Comparison of ENCODE assay signal across 8 mouse cellular contexts in the genomic region with DNA sequence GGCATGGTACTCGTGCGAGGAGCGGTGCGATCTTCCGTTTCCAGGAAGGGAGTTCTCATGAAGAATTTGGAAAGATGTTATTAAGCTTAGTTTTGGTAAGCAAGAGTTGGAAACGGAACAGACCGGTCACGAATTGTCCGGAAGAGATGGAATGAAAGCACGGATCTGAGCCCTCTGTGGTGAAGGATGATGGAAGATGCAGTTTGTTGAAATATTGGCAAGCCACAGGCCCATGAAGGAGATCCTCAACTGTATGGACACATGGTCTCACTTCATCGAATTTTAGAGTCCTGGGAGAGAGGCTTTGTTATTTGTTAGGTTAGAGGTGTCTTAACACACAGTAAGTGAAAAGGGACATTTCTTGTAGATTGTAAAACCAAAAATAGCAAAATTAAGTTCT. TPM values are rescaled to one million over a fixed set of nuclear protein-coding genes. Genes with fewer than 3 reads are reported as not detected.
A peak's percentile ranks its signal among the peaks of the same experiment; 100 is the strongest.
DNase-seq lines count a peak whose midpoint lies in the region; ATAC-seq and TF ChIP-seq lines count a peak whose summit lies in the region.

No protein-coding gene starts in this region.

- H3K9ac ChIP-seq in heart, postnatal 0 days (replicated peaks; ENCODE audit: low read depth, low read length): peak overlapping the region; percentile 81
- H3K9ac ChIP-seq in MEL (ENCODE audit: control insufficient read depth, low read depth, low read length, poor library complexity, severe bottlenecking): peak overlapping the region; percentile 85
- H3K9ac ChIP-seq in hindbrain, embryonic 11.5 days (ENCODE audit: low read depth, low read length): peak overlapping the region; percentile 83

- TF ChIP-seq POLR2A in MEL (IDR thresholded peaks at IDR 0.05; ENCODE audit: control insufficient read depth in 1 of 2, insufficient read depth in 1 of 2, low read depth in 1 of 2, low read length in 2 of 2, poor library complexity in 1 of 2): no peak

- no peaks in the 10 kb centered on the region for H3K27me3 ChIP-seq in heart, postnatal 0 days (ENCODE audit: control insufficient read depth, insufficient read depth, low read length)
- H3K27me3 ChIP-seq in MEL (ENCODE audit: control insufficient read depth in 1 of 2, insufficient read depth in 2 of 2, low read length in 2 of 2): no peaks in the 10 kb centered on the region
- H3K27me3 ChIP-seq in hindbrain, embryonic 11.5 days (ENCODE audit: control insufficient read depth, insufficient read depth, low read length): no peaks in the 10 kb centered on the region
- H3K27me3 ChIP-seq in midbrain, embryonic 10.5 days (ENCODE audit: low read depth, poor library complexity, severe bottlenecking): no peaks in the 10 kb centered on the region

- no peak for ATAC-seq in heart, postnatal 0 days (ENCODE audit: insufficient read depth, low read depth)
- ATAC-seq in hindbrain, embryonic 11.5 days (ENCODE audit: low FRiP score): no peak
- ATAC-seq in erythroid progenitor cell, adult 5-6 weeks (replicated peaks; ENCODE audit: low FRiP score, poor library complexity, severe bottlenecking): no peak

- H3K9me3 ChIP-seq in heart, postnatal 0 days (replicated peaks; ENCODE audit: control insufficient read depth, low read length): no peaks in the 10 kb centered on the region
- H3K9me3 ChIP-seq in MEL (replicated peaks; ENCODE audit: insufficient read depth, low read length): no peaks in the 10 kb centered on the region
- H3K9me3 ChIP-seq in hindbrain, embryonic 11.5 days (ENCODE audit: control insufficient read depth, low read length): no peaks in the 10 kb centered on the region
- H3K9me3 ChIP-seq in midbrain, embryonic 10.5 days (replicated peaks): no peaks in the 10 kb centered on the region

- peak overlapping the region; percentile 90 for H3K4me2 ChIP-seq in heart, postnatal 0 days (ENCODE audit: low read depth, low read length)
- peak overlapping the region; percentile 81 for H3K4me2 ChIP-seq in hindbrain, embryonic 11.5 days (replicated peaks; ENCODE audit: low read depth, low read length)

- no peak for TF ChIP-seq EP300 in heart, postnatal 0 days (IDR thresholded peaks at IDR 0.05; ENCODE audit: low read depth)
- TF ChIP-seq EP300 in MEL (IDR thresholded peaks at IDR 0.05; ENCODE audit: low read depth in 1 of 2, low read length in 2 of 2): no peak

- H3K79me2 ChIP-seq in MEL (ENCODE audit: control insufficient read depth, insufficient read depth, low read length, poor library complexity): peaks cover 49% of the 10 kb centered on the region

- 2% methylated on average over 11 of the region's 11 CpGs for WGBS in heart, postnatal 0 days
- 8% methylated on average over 11 of the region's 11 CpGs for WGBS in hindbrain, embryonic 11.5 days
- 13% methylated on average over 11 of the region's 11 CpGs for WGBS in midbrain, embryonic 10.5 days

- TF ChIP-seq RAD21 in MEL (IDR thresholded peaks at IDR 0.05; ENCODE audit: low read depth, low read length): no peak

- no peak overlapping the region for H3K27ac ChIP-seq in heart, postnatal 0 days (ENCODE audit: low read depth)
- peak overlapping the region; percentile 43 for H3K27ac ChIP-seq in MEL (ENCODE audit: control insufficient read depth, low read depth, low read length)
- H3K27ac ChIP-seq in hindbrain, embryonic 11.5 days (ENCODE audit: low read depth, low read length): no peak overlapping the region
- peak overlapping the region; percentile 91 for H3K27ac ChIP-seq in midbrain, embryonic 10.5 days (replicated peaks)

- DNase-seq in heart, postnatal 0 days (ENCODE audit: low spot score): no peak
- no peak for DNase-seq in heart, adult 9 months (ENCODE audit: low spot score in 2 of 2)
- peak; percentile 52 for DNase-seq in MEL (ENCODE audit: low read depth, low spot score)
- DNase-seq in hindbrain, embryonic 11.5 days (ENCODE audit: low spot score): no peak
- DNase-seq in midbrain, embryonic 10.5 days (ENCODE audit: low spot score): no peak
- DNase-seq in urinary bladder, postnatal 14 days (ENCODE audit: low spot score): no peak
- no peak for DNase-seq in embryo, embryonic 11 days

- peak overlapping the region; percentile 93 for H3K4me3 ChIP-seq in heart, postnatal 0 days (ENCODE audit: low read depth, low read length)
- peak overlapping the region; percentile 80 to 94 for H3K4me3 ChIP-seq in MEL (ENCODE audit: control insufficient read depth in 1 of 2, insufficient read depth in 1 of 2, low read depth in 2 of 2, low read length in 2 of 2)
- H3K4me3 ChIP-seq in hindbrain, embryonic 11.5 days (ENCODE audit: low read depth, low read length): peak overlapping the region; percentile 88
- peak overlapping the region; percentile 94 for H3K4me3 ChIP-seq in midbrain, embryonic 10.5 days

- peaks cover 74% of the 10 kb centered on the region for H3K36me3 ChIP-seq in heart, postnatal 0 days (replicated peaks; ENCODE audit: control insufficient read depth, insufficient read depth, low read length)
- peaks cover 25% of the 10 kb centered on the region in 2 experiments for H3K36me3 ChIP-seq in MEL (ENCODE audit: control insufficient read depth in 1 of 2, insufficient read depth in 2 of 2, low read length in 2 of 2)
- H3K36me3 ChIP-seq in hindbrain, embryonic 11.5 days (ENCODE audit: control insufficient read depth, insufficient read depth, low read length): peaks cover 28% of the 10 kb centered on the region
- peaks cover 78% of the 10 kb centered on the region for H3K36me3 ChIP-seq in midbrain, embryonic 10.5 days

- H3K4me1 ChIP-seq in heart, postnatal 0 days (ENCODE audit: control insufficient read depth, insufficient read depth): peaks cover 7% of the 10 kb centered on the region; the same call in 1 of the 2 replicates
- peaks cover 7 to 13% of the 10 kb centered on the region in 2 experiments; a peak in 2 of 4 replicates for H3K4me1 ChIP-seq in MEL (ENCODE audit: control insufficient read depth in 1 of 2, insufficient read depth in 2 of 2, low read length in 2 of 2)
- H3K4me1 ChIP-seq in hindbrain, embryonic 11.5 days (replicated peaks; ENCODE audit: control insufficient read depth, insufficient read depth, low read length): 0 out of 2 replicates have a peak, but pooled peaks cover 2% of the 10 kb centered on the region
- H3K4me1 ChIP-seq in midbrain, embryonic 10.5 days: peaks cover 22% of the 10 kb centered on the region

- TF ChIP-seq CTCF in heart, postnatal 0 days (IDR thresholded peaks at IDR 0.05; ENCODE audit: low read depth): no peak
- TF ChIP-seq CTCF in MEL (IDR thresholded peaks at IDR 0.05 in 2 of 3, conservative IDR thresholded peaks at IDR 0.05 in 1 of 3; ENCODE audit: control insufficient read depth in 1 of 3, insufficient read depth in 1 of 3, low read depth in 2 of 3, low read length in 3 of 3, poor library complexity in 1 of 3, severe bottlenecking in 1 of 3): no peak

RNA-seq across cellular contexts. Expression of a gene that starts 0.8 kb away (rescaled TPM):
- total RNA-seq in heart, postnatal 0 days (2014; rRNA removed; ENCODE audit: low replicate concordance): 21.4 and 22.9 TPM in 2 replicates
- 20.6 and 25.3 TPM in 2 replicates for polyA plus RNA-seq in heart, postnatal 0 days (2015; fragmentation: Nextera tagmentation; extraction: Ambion mirVana)
- 210 and 263 TPM in 2 replicates for total RNA-seq in MEL (2012; rRNA removed)
- 100 to 1,000 TPM; 221 to 337 TPM for polyA plus RNA-seq in MEL (2012; ENCODE audit: insufficient read depth in 1 of 2, insufficient read length in 2 of 2, low read depth in 1 of 2, low replicate concordance in 2 of 2, missing spikeins in 1 of 2)
- polyA plus RNA-seq in hindbrain, embryonic 11.5 days (2014; fragmentation: Nextera tagmentation; extraction: Ambion mirVana): 45.3 and 58.8 TPM in 2 replicates
- 72.6 and 86.4 TPM in 2 replicates for polyA plus RNA-seq in midbrain, embryonic 10.5 days (2016; fragmentation: Nextera tagmentation; extraction: Ambion mirVana)
- total RNA-seq in erythroid progenitor cell, adult 5-6 weeks (2015; ENCODE audit: low replicate concordance): 6.7 and 17.3 TPM in 2 replicates
- 5.7 and 8.9 TPM in 2 replicates for total RNA-seq in erythroid progenitor cell, adult 5-6 weeks (2017; ENCODE audit: low replicate concordance)

RNA-seq across cellular contexts. Expression of a gene that starts 12.6 kb away (rescaled TPM):
- 10.6 and 41.9 TPM in 2 replicates for total RNA-seq in heart, postnatal 0 days (2014; rRNA removed; ENCODE audit: low replicate concordance)
- polyA plus RNA-seq in heart, postnatal 0 days (2015; fragmentation: Nextera tagmentation; extraction: Ambion mirVana): 10.5 and 12.3 TPM in 2 replicates
- 75.4 and 96.1 TPM in 2 replicates for total RNA-seq in MEL (2012; rRNA removed)
- polyA plus RNA-seq in MEL (2012; ENCODE audit: insufficient read depth in 1 of 2, insufficient read length in 2 of 2, low read depth in 1 of 2, low replicate concordance in 2 of 2, missing spikeins in 1 of 2): 10 to 100 TPM in 1 of 2 experiments, not detected in 1; 96.9 TPM
- 10.3 and 10.4 TPM in 2 replicates for polyA plus RNA-seq in hindbrain, embryonic 11.5 days (2014; fragmentation: Nextera tagmentation; extraction: Ambion mirVana)
- polyA plus RNA-seq in midbrain, embryonic 10.5 days (2016; fragmentation: Nextera tagmentation; extraction: Ambion mirVana): 12.7 and 15.1 TPM in 2 replicates
- 5.9 and 11.5 TPM in 2 replicates for total RNA-seq in erythroid progenitor cell, adult 5-6 weeks (2015; ENCODE audit: low replicate concordance)
- total RNA-seq in erythroid progenitor cell, adult 5-6 weeks (2017; ENCODE audit: low replicate concordance): 9.7 and 15.7 TPM in 2 replicates

RNA-seq across cellular contexts. Expression of a gene that starts 33.8 kb away (rescaled TPM):
- 6,647 and 7,476 TPM in 2 replicates for total RNA-seq in heart, postnatal 0 days (2014; rRNA removed; ENCODE audit: low replicate concordance)
- 3,728 and 4,065 TPM in 2 replicates for polyA plus RNA-seq in heart, postnatal 0 days (2015; fragmentation: Nextera tagmentation; extraction: Ambion mirVana)
- total RNA-seq in MEL (2012; rRNA removed): 723 and 1,144 TPM in 2 replicates
- polyA plus RNA-seq in MEL (2012; ENCODE audit: insufficient read depth in 1 of 2, insufficient read length in 2 of 2, low read depth in 1 of 2, low replicate concordance in 2 of 2, missing spikeins in 1 of 2): 1,000 to 10,000 TPM in 1 of 2 experiments, not detected in 1; 1,834 TPM
- 2,070 and 2,095 TPM in 2 replicates for polyA plus RNA-seq in hindbrain, embryonic 11.5 days (2014; fragmentation: Nextera tagmentation; extraction: Ambion mirVana)
- polyA plus RNA-seq in midbrain, embryonic 10.5 days (2016; fragmentation: Nextera tagmentation; extraction: Ambion mirVana): 2,729 and 3,222 TPM in 2 replicates
- 683 and 752 TPM in 2 replicates for total RNA-seq in erythroid progenitor cell, adult 5-6 weeks (2015; ENCODE audit: low replicate concordance)
- total RNA-seq in erythroid progenitor cell, adult 5-6 weeks (2017; ENCODE audit: low replicate concordance): 153 and 228 TPM in 2 replicates

RNA-seq across cellular contexts. Expression of a gene that starts 36.7 kb away (rescaled TPM):
- total RNA-seq in heart, postnatal 0 days (2014; rRNA removed; ENCODE audit: low replicate concordance): 82.2 and 98.0 TPM in 2 replicates
- polyA plus RNA-seq in heart, postnatal 0 days (2015; fragmentation: Nextera tagmentation; extraction: Ambion mirVana): 55.5 and 58.1 TPM in 2 replicates
- 173 and 193 TPM in 2 replicates for total RNA-seq in MEL (2012; rRNA removed)
- polyA plus RNA-seq in MEL (2012; ENCODE audit: insufficient read depth in 1 of 2, insufficient read length in 2 of 2, low read depth in 1 of 2, low replicate concordance in 2 of 2, missing spikeins in 1 of 2): 100 to 1,000 TPM in 1 of 2 experiments, 10 to 100 TPM in 1; 93.0 to 232 TPM
- polyA plus RNA-seq in hindbrain, embryonic 11.5 days (2014; fragmentation: Nextera tagmentation; extraction: Ambion mirVana): 105 and 130 TPM in 2 replicates
- polyA plus RNA-seq in midbrain, embryonic 10.5 days (2016; fragmentation: Nextera tagmentation; extraction: Ambion mirVana): 90.7 and 103 TPM in 2 replicates
- 49.0 and 64.2 TPM in 2 replicates for total RNA-seq in erythroid progenitor cell, adult 5-6 weeks (2015; ENCODE audit: low replicate concordance)
- total RNA-seq in erythroid progenitor cell, adult 5-6 weeks (2017; ENCODE audit: low replicate concordance): 176 and 220 TPM in 2 replicates

RNA-seq across cellular contexts. Expression of a gene that starts 59.0 kb away (rescaled TPM):
- 85.4 and 98.0 TPM in 2 replicates for total RNA-seq in heart, postnatal 0 days (2014; rRNA removed; ENCODE audit: low replicate concordance)
- polyA plus RNA-seq in heart, postnatal 0 days (2015; fragmentation: Nextera tagmentation; extraction: Ambion mirVana): 24.5 and 26.3 TPM in 2 replicates
- 86.6 and 88.8 TPM in 2 replicates for total RNA-seq in MEL (2012; rRNA removed)
- 100 to 1,000 TPM in 1 of 2 experiments, not detected in 1; 394 TPM for polyA plus RNA-seq in MEL (2012; ENCODE audit: insufficient read depth in 1 of 2, insufficient read length in 2 of 2, low read depth in 1 of 2, low replicate concordance in 2 of 2, missing spikeins in 1 of 2)
- polyA plus RNA-seq in hindbrain, embryonic 11.5 days (2014; fragmentation: Nextera tagmentation; extraction: Ambion mirVana): 109 and 110 TPM in 2 replicates
- 236 and 246 TPM in 2 replicates for polyA plus RNA-seq in midbrain, embryonic 10.5 days (2016; fragmentation: Nextera tagmentation; extraction: Ambion mirVana)
- 953 and 1,019 TPM in 2 replicates for total RNA-seq in erythroid progenitor cell, adult 5-6 weeks (2015; ENCODE audit: low replicate concordance)
- total RNA-seq in erythroid progenitor cell, adult 5-6 weeks (2017; ENCODE audit: low replicate concordance): 924 and 1,011 TPM in 2 replicates

Comparison
In these comparisons a context has a peak if more than half of its experiments do, and no peak if none do; other contexts are left out.
1. H3K27ac ChIP-seq: peak in MEL (single experiment) and midbrain, embryonic 10.5 days (single experiment); none in heart, postnatal 0 days (single experiment) and hindbrain, embryonic 11.5 days (single experiment).
2. Peak in every context shown above with its lines, with median percentiles within 50 percentile points of each other: H3K4me3 ChIP-seq and H3K9ac ChIP-seq.